Mouse (Mus musculus) embryo, embryonic 10.5 days (tissue): ENCODE data around the gene Bmp7.
A peak's percentile ranks its signal among the peaks of the same experiment; 100 is the strongest.

Source experiments
- DNase-seq: peaks from one replicate; pipeline ENCODE4 v3.0.0-alpha.2; 2015; ENCODE audit warnings: low spot score

The Bmp7 gene

GRCm38 (mm10) chr2:172906146-172906545 lies 34.0 kb downstream of the Bmp7 start:
- no peak for DNase-seq

GRCm38 (mm10) chr2:172905057-172905456 lies 35.1 kb downstream of the Bmp7 start:
- DNase-seq: no peak

- DNase-seq: no peak
Observed at GRCm38 (mm10) chr2:172904614-172905013, 35.5 kb downstream of the Bmp7 start.

GRCm38 (mm10) chr2:172903523-172903922 lies 36.6 kb downstream of the Bmp7 start:
- no peak for DNase-seq

- no peak for DNase-seq
Observed at GRCm38 (mm10) chr2:172900954-172901701, 39.0 kb downstream of the Bmp7 start.

- no peak for DNase-seq
Observed at GRCm38 (mm10) chr2:172889756-172890443, 50.2 kb downstream of the Bmp7 start.

GRCm38 (mm10) chr2:172889222-172889621 lies 50.9 kb downstream of the Bmp7 start:
- DNase-seq: no peak

- DNase-seq: peak; percentile 50
Observed at GRCm38 (mm10) chr2:172888147-172888546, 52.0 kb downstream of the Bmp7 start.

- peak; percentile 49 for DNase-seq
Observed at GRCm38 (mm10) chr2:172885861-172886260, 54.3 kb downstream of the Bmp7 start.

GRCm38 (mm10) chr2:172884584-172884983 lies 55.5 kb downstream of the Bmp7 start:
- no peak for DNase-seq

GRCm38 (mm10) chr2:172875201-172875600 lies 64.9 kb downstream of the Bmp7 start:
- no peak for DNase-seq

DNA sequence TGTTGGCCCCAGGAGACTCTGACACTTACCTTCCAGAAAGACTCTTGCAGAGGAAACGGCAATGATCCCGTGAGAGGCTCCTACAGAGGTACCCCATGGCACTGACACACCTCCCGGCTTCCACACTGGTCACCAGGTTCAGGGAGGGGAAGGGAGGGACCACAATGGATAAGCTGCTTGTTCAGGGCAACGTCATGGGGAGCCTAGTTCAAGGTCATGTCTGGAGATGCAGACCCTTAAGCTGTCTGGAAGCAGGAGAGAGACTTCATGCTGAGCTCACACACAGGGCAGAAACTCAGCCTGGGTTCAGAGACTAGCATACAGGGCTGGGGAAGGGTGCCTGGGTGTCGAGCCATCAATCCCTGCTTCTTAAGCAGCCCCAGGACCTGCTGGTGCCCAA lies 73.8 kb downstream of the Bmp7 start:
- DNase-seq: no peak

DNA sequence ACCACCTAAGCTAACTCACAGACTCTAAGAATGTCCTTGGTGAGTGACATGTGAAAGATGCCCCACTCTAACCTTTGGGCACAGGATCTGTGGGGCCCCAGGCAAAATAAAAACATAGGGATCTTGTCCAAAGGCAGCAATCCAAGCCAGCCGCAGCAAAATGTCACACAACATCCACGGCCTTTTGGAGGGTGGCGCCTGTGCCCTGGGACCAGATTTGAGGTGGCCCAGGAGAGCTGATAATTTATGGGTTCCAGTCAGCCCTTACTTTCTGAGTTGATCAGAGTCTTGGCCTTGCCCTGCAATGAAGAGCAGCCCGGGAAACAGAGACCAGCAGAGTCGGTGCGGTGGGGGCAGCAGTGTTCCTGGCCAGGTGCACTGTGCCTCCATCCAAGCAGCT lies 75.0 kb downstream of the Bmp7 start:
- no peak for DNase-seq

DNA sequence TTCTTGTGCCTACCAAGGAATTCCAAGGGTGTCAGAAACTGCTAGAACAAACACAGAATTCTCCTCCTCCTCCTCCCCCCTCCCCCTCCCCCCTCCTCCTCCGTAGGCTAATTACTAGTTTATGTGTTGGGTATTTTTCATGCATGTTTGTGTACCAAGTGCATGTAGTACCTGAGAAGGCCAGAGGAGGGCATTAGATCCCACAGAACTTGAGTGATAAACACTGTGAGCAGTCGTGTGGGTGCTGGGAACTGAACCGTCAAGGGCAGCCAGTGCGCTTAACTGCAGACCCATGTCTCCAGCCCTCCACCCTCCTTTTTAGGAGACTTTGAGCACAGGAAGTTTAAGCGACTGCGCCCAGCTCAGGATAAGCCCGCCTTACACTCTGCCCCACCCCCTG lies 75.6 kb downstream of the Bmp7 start:
- DNase-seq: no peak

- DNase-seq: no peak
Observed at GRCm38 (mm10) chr2:172863469-172863856, 76.7 kb downstream of the Bmp7 start.

GRCm38 (mm10) chr2:172862850-172863468 lies 77.2 kb downstream of the Bmp7 start:
- peak; percentile 65 for DNase-seq

DNA sequence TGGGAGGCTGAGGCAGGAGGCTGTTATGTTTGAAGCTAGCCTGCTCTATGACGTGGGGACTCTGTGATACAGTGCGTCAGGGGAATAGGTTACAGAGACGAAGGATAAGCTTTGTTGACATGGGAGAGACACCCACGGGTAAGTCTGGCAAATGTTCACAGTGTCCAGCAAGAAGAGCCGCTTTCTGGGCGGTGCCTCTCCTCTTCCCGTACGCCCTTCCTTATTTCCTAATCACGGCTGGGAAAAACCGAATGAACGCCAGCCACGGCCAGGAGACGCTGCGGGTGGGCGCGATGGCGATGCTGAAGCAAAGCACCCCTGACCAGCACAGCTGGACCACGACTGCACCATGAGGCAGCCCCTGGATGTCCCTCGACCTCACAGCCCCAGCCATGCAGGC lies 77.7 kb downstream of the Bmp7 start:
- DNase-seq: no peak

DNA sequence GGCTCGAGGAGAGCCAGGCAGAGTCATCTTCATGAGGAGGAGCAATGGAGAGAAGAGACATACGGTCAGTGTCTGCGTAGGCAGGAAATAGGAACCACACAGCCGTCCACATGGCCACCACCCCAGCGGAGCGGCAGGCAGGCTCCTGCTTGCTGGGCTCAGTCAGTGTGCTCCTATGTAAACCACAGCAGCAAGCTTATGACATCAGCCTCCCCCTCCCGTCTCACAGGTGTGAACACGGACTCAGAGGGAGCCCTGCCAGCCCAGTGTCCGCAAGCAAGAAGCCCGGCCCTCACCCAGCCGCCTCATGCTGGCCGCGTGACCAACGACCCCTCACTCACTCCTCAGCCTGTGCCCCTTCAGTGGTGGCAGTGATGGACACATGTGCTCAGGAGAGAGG lies 78.5 kb downstream of the Bmp7 start:
- DNase-seq: no peak

DNA sequence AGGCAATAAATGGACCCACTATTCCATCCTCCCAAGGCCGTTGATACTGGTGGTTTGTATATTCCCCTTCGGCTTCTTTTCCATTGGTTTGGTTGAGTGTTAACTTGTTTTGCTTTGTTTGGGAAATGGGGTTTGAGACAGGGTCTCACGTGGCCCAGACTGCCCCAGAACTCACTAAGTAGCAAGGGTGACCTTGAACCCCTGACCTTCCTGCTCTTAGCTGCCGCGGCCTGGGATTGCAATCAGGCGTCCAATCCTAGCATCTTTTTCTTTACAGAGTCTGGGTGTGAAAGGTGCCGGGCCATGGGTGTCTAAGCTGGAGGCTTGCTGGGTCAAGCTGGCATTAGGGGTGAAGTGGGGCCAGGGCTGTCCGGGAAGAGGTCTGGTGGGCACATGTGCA lies 79.5 kb downstream of the Bmp7 start:
- no peak for DNase-seq

- DNase-seq: no peak
Observed at GRCm38 (mm10) chr2:172860104-172860503, 80.0 kb downstream of the Bmp7 start.

- DNase-seq: no peak
Observed at GRCm38 (mm10) chr2:172857048-172857447, 83.1 kb downstream of the Bmp7 start.

GRCm38 (mm10) chr2:172856549-172856948 lies 83.6 kb downstream of the Bmp7 start:
- DNase-seq: no peak

GRCm38 (mm10) chr2:172854136-172854535 lies 86.0 kb downstream of the Bmp7 start:
- no peak for DNase-seq
